Mouse (Mus musculus): Measurements from ENCODE around the gene Slc9a9.

GRCm38 (mm10) chr9:94840972-94841371 is 171.3 kb downstream of the Slc9a9 start:
- TF ChIP-seq ZMIZ1 (IDR thresholded peaks at IDR 0.05; ENCODE audit: low read depth, low read length) (no peak), CTCF (IDR thresholded peaks at IDR 0.05 in 2 of 3, conservative IDR thresholded peaks at IDR 0.05 in 1 of 3; ENCODE audit: control insufficient read depth in 1 of 3, insufficient read depth in 1 of 3, low read depth in 2 of 3, low read length in 3 of 3, poor library complexity in 1 of 3, severe bottlenecking in 1 of 3) (no peak)

Data from MEL (cell line).